Mouse (Mus musculus) MEL (cell line): Measurements from ENCODE around the gene Lrch3. TPM values are rescaled to one million over a fixed set of nuclear protein-coding genes. Genes with fewer than 3 reads are reported as not detected.

Source experiments
- DNase-seq: peaks from one replicate; pipeline ENCODE4 v3.0.0; 2011; ENCODE audit warnings: low read depth, low spot score
- H3K27ac ChIP-seq: 2 replicates; pipeline ENCODE4 v1.5.1; 2012; ENCODE audit warnings: low read depth, mild to moderate bottlenecking, control low read depth, low read length, moderate library complexity; ENCODE audit not compliant: control insufficient read depth
- H3K27me3 ChIP-seq, 2 experiments: fragments of 150-350 bp in 1 of 2; sonication (generic) in 1 of 2; 2 replicates each; pipeline ENCODE4 v1.6.1; 2012; ENCODE audit warnings: low read length in 2 of 2, mild to moderate bottlenecking in 2 of 2, improper control_type of control experiment in 1 of 2, moderate library complexity in 1 of 2; ENCODE audit not compliant: insufficient read depth in 2 of 2, control insufficient read depth in 1 of 2
- H3K36me3 ChIP-seq, 2 experiments: 2 replicates each; pipeline ENCODE4 v1.6.1; 2012 to 2014; ENCODE audit warnings: low read length in 2 of 2, improper control_type of control experiment in 1 of 2, inconsistent platforms in 1 of 2, mild to moderate bottlenecking in 1 of 2; ENCODE audit not compliant: insufficient read depth in 2 of 2, control insufficient read depth in 1 of 2
- H3K4me1 ChIP-seq, 2 experiments: fragments of 150-350 bp in 1 of 2; sonication (generic) in 1 of 2; 2 replicates each; pipeline ENCODE4 v1.6.1; 2012; ENCODE audit warnings: low read length in 2 of 2, improper control_type of control experiment in 1 of 2, mild to moderate bottlenecking in 1 of 2; ENCODE audit not compliant: insufficient read depth in 2 of 2, control insufficient read depth in 1 of 2
- H3K4me3 ChIP-seq, 2 experiments: fragments of 150-350 bp in 1 of 2; sonication (generic) in 1 of 2; 2 replicates each; pipeline ENCODE4 v1.5.1; 2012; ENCODE audit warnings: low read depth in 2 of 2, low read length in 2 of 2, mild to moderate bottlenecking in 2 of 2, moderate library complexity in 2 of 2, control low read depth in 1 of 2, improper control_type of control experiment in 1 of 2; ENCODE audit not compliant: control insufficient read depth in 1 of 2, insufficient read depth in 1 of 2
- H3K79me2 ChIP-seq: 2 replicates; pipeline ENCODE4 v1.6.1; 2012; ENCODE audit warnings: mild to moderate bottlenecking, low read length, moderate library complexity; ENCODE audit not compliant: control insufficient read depth, poor library complexity, insufficient read depth
- H3K9ac ChIP-seq: 2 replicates; pipeline ENCODE4 v1.6.1; 2012; ENCODE audit warnings: low read depth, mild to moderate bottlenecking, control low read depth, low read length, moderate library complexity; ENCODE audit not compliant: control insufficient read depth, poor library complexity, severe bottlenecking
- H3K9me3 ChIP-seq: fragments of 150-350 bp; sonication (generic); replicated peaks from 2 replicates; pipeline ENCODE4 v1.6.1; 2012; ENCODE audit warnings: mild to moderate bottlenecking, low read length, improper control_type of control experiment, moderate library complexity; ENCODE audit not compliant: insufficient read depth
- BHLHE40 ChIP-seq: IDR thresholded peaks from 2 replicates; pipeline ENCODE4 v1.6.1; 2012; ENCODE audit warnings: low read depth, mild to moderate bottlenecking, inconsistent platforms, low read length, improper control_type of control experiment, borderline replicate concordance
- CTCF ChIP-seq, 3 experiments: IDR thresholded peaks in 2 of 3; conservative IDR thresholded peaks in 1 of 3; 2 replicates each; pipeline ENCODE4 v1.5.1; 2011 to 2012; ENCODE audit warnings: low read length in 3 of 3, low read depth in 2 of 3, mild to moderate bottlenecking in 2 of 3, improper control_type of control experiment in 1 of 3, inconsistent platforms in 1 of 3, mixed read lengths in 1 of 3, moderate library complexity in 1 of 3; ENCODE audit not compliant: control insufficient read depth in 1 of 3, insufficient read depth in 1 of 3, poor library complexity in 1 of 3, severe bottlenecking in 1 of 3
- ELF1 ChIP-seq: IDR thresholded peaks from 2 replicates; pipeline ENCODE4 v1.6.1; 2014; ENCODE audit warnings: low read depth, mild to moderate bottlenecking, inconsistent platforms, low read length, improper control_type of control experiment, moderate library complexity
- ETS1 ChIP-seq: IDR thresholded peaks from 2 replicates; pipeline ENCODE4 v1.6.1; 2012; ENCODE audit warnings: low read depth, mild to moderate bottlenecking, inconsistent platforms, low read length, improper control_type of control experiment, moderate library complexity
- GABPA ChIP-seq: IDR thresholded peaks from 2 replicates; pipeline ENCODE4 v1.6.1; 2012; ENCODE audit warnings: low read depth, mild to moderate bottlenecking, inconsistent platforms, low read length, improper control_type of control experiment, moderate library complexity
- JUND ChIP-seq: IDR thresholded peaks from 2 replicates; pipeline ENCODE4 v1.6.1; 2011; ENCODE audit warnings: low read depth, mild to moderate bottlenecking, improper control_type of control experiment, low read length
- MAX ChIP-seq: IDR thresholded peaks from 2 replicates; pipeline ENCODE4 v1.6.1; 2011; ENCODE audit warnings: low read length, improper control_type of control experiment
- MYB ChIP-seq: IDR thresholded peaks from 2 replicates; pipeline ENCODE4 v1.6.1; 2011; ENCODE audit warnings: mild to moderate bottlenecking, low read depth, low read length, improper control_type of control experiment
- MYC ChIP-seq: IDR thresholded peaks from 2 replicates; pipeline ENCODE4 v1.6.1; 2011; ENCODE audit warnings: low read depth, mild to moderate bottlenecking, low read length, improper control_type of control experiment, moderate library complexity
- NELFE ChIP-seq: IDR thresholded peaks from 2 replicates; pipeline ENCODE4 v1.6.1; 2011; ENCODE audit warnings: low read depth, low read length, improper control_type of control experiment
- RAD21 ChIP-seq: IDR thresholded peaks from 2 replicates; pipeline ENCODE4 v1.6.1; 2011; ENCODE audit warnings: mild to moderate bottlenecking, low read depth, low read length, improper control_type of control experiment
- RCOR1 ChIP-seq: IDR thresholded peaks from 2 replicates; pipeline ENCODE4 v1.6.1; 2012; ENCODE audit warnings: low read depth, mild to moderate bottlenecking, inconsistent platforms, low read length, improper control_type of control experiment
- SIN3A ChIP-seq: IDR thresholded peaks from 2 replicates; pipeline ENCODE4 v1.6.1; 2012; ENCODE audit warnings: low read length, improper control_type of control experiment, inconsistent platforms
- SMC3 ChIP-seq: IDR thresholded peaks from 2 replicates; pipeline ENCODE4 v1.6.1; 2011; ENCODE audit warnings: low read depth, low read length, improper control_type of control experiment
- TAL1 ChIP-seq: IDR thresholded peaks from 2 replicates; pipeline ENCODE4 v1.6.1; 2012; ENCODE audit warnings: mild to moderate bottlenecking, inconsistent platforms, low read length, moderate library complexity, mixed read lengths
- USF1 ChIP-seq: IDR thresholded peaks from 2 replicates; pipeline ENCODE4 v1.6.1; 2014; ENCODE audit warnings: low read depth, mild to moderate bottlenecking, inconsistent platforms, low read length, improper control_type of control experiment, moderate library complexity
- ZC3H11A ChIP-seq: IDR thresholded peaks from 2 replicates; pipeline ENCODE4 v1.6.1; 2012; ENCODE audit warnings: low read depth, mild to moderate bottlenecking, inconsistent platforms, low read length, improper control_type of control experiment
- polyA plus RNA-seq, 2 experiments: library from polyadenylated mRNA; stranded (reverse) in 1 of 2; unstranded in 1 of 2; fragments of >175 nt in 1 of 2; fragments of >200 nt in 1 of 2; gene quantifications; 2 replicates each; pipeline versions ENCODE4 v1.2.1 to v1.2.4; 2012; ENCODE audit warnings: low replicate concordance in 2 of 2, low read depth in 1 of 2; ENCODE audit not compliant: insufficient read length in 2 of 2, insufficient read depth in 1 of 2, missing spikeins in 1 of 2
- total RNA-seq: library from RNA; depleted of rRNA; stranded (reverse); fragments of 300-350 nt; gene quantifications from 2 replicates; pipeline ENCODE4 v1.2.3, GENCODE M21; 2012

Lrch3 gene
- total and polyA plus RNA-seq, 3 experiments, result 8.6 to 17.0 TPM; not detected in 1

GRCm38 (mm10) chr16:32927044-32927443, 13.1 kb downstream of the Lrch3 start:
- H3K9ac ChIP-seq, result no peak overlapping the region
- H3K36me3 ChIP-seq, result no peaks in the 10 kb centered on the region; a peak in 1 of 4 replicates
- DNase-seq, result no peak
- no peaks in the 10 kb centered on the region for H3K27me3 ChIP-seq
- H3K9me3 ChIP-seq, result no peaks in the 10 kb centered on the region
- no peak overlapping the region for H3K27ac ChIP-seq
- peaks cover 12% of the 10 kb centered on the region for H3K79me2 ChIP-seq
- no peak overlapping the region for H3K4me3 ChIP-seq
- TF ChIP-seq NELFE, result no peak
- no peak for TF ChIP-seq ETS1
- TF ChIP-seq RAD21, result no peak
- TF ChIP-seq SMC3, result no peak
- H3K4me1 ChIP-seq, result no peaks in the 10 kb centered on the region

GRCm38 (mm10) chr16:32929918-32930317, 16.0 kb downstream of the Lrch3 start:
- H3K27ac ChIP-seq, result no peak overlapping the region
- H3K36me3 ChIP-seq, result no peaks in the 10 kb centered on the region; a peak in 1 of 4 replicates
- H3K27me3 ChIP-seq, result no peaks in the 10 kb centered on the region
- peaks cover 16% of the 10 kb centered on the region for H3K79me2 ChIP-seq
- no peaks in the 10 kb centered on the region for H3K9me3 ChIP-seq
- no peak overlapping the region for H3K9ac ChIP-seq
- no peak for DNase-seq
- no peak overlapping the region for H3K4me3 ChIP-seq
- no peak for TF ChIP-seq JUND
- no peak for TF ChIP-seq BHLHE40
- TF ChIP-seq MYB, result no peak
- no peak for TF ChIP-seq GABPA
- TF ChIP-seq ETS1, result no peak
- no peak for TF ChIP-seq ZC3H11A
- no peak for TF ChIP-seq RCOR1
- H3K4me1 ChIP-seq, result no peaks in the 10 kb centered on the region

GRCm38 (mm10) chr16:32934470-32934869, 20.6 kb downstream of the Lrch3 start:
- H3K9me3 ChIP-seq, result no peaks in the 10 kb centered on the region
- TF ChIP-seq CTCF (IDR thresholded peaks at IDR 0.05 in 2 of 3, conservative IDR thresholded peaks at IDR 0.05 in 1 of 3; ENCODE audit: control insufficient read depth in 1 of 3, insufficient read depth in 1 of 3, low read depth in 2 of 3, low read length in 3 of 3, poor library complexity in 1 of 3, severe bottlenecking in 1 of 3), result no peak
- TF ChIP-seq ELF1, result no peak
- no peak for TF ChIP-seq MYB
- TF ChIP-seq USF1, result no peak
- TF ChIP-seq MAX, result no peak
- TF ChIP-seq MYC, result no peak
- TF ChIP-seq GABPA, result no peak
- no peak for TF ChIP-seq TAL1
- TF ChIP-seq ETS1, result no peak
- TF ChIP-seq SIN3A, result no peak
- no peaks in the 10 kb centered on the region for H3K27me3 ChIP-seq
- peaks cover 35% of the 10 kb centered on the region for H3K79me2 ChIP-seq
- H3K36me3 ChIP-seq, result peaks cover 0 to 10% of the 10 kb centered on the region in 2 experiments; a peak in 3 of 4 replicates
- no peak overlapping the region for H3K27ac ChIP-seq
- no peak overlapping the region for H3K4me3 ChIP-seq
- no peak for DNase-seq
- peaks cover 4 to 6% of the 10 kb centered on the region in 2 experiments; a peak in 3 of 4 replicates for H3K4me1 ChIP-seq
- H3K9ac ChIP-seq, result no peak overlapping the region
